Mouse (Mus musculus) embryonic fibroblast, embryonic 13.5 days (primary cell): ENCODE measurements around the gene Card9.

Experiments
- CTCF ChIP-seq: IDR thresholded peaks from 2 replicates; pipeline ENCODE4 v1.5.1; 2011; ENCODE audit warnings: mild to moderate bottlenecking, control low read depth, low read length, moderate library complexity, borderline replicate concordance; ENCODE audit not compliant: insufficient read depth
- POLR2A ChIP-seq: IDR thresholded peaks from 2 replicates; pipeline ENCODE4 v1.6.1; 2011; ENCODE audit warnings: low read depth, mild to moderate bottlenecking, control low read depth, low read length, moderate library complexity

GRCm38 (mm10) chr2:26409362-26409761 is 48.6 kb upstream of the Card9 start:
- TF ChIP-seq POLR2A (no peak), CTCF (no peak)
